Mouse (Mus musculus) thymus, adult 2 months (tissue): ENCODE data around the gene Kcnd2.

Source experiments
- CTCF ChIP-seq: fragments of 200-500 bp; IDR thresholded peaks from 2 replicates; pipeline ENCODE4 v1.5.1; 2012; ENCODE audit warnings: mild to moderate bottlenecking, control low read depth, low read length, moderate library complexity, borderline replicate concordance; ENCODE audit not compliant: control insufficient read depth, poor library complexity, insufficient read depth; ENCODE audit errors: extremely low read depth
- POLR2A ChIP-seq: fragments of 200-500 bp; IDR thresholded peaks from 2 replicates; pipeline ENCODE4 v1.6.1; 2012; ENCODE audit warnings: mild to moderate bottlenecking, low read length, control low read depth, moderate library complexity; ENCODE audit not compliant: control insufficient read depth, poor library complexity, insufficient read depth; ENCODE audit errors: extremely low read depth

DNA sequence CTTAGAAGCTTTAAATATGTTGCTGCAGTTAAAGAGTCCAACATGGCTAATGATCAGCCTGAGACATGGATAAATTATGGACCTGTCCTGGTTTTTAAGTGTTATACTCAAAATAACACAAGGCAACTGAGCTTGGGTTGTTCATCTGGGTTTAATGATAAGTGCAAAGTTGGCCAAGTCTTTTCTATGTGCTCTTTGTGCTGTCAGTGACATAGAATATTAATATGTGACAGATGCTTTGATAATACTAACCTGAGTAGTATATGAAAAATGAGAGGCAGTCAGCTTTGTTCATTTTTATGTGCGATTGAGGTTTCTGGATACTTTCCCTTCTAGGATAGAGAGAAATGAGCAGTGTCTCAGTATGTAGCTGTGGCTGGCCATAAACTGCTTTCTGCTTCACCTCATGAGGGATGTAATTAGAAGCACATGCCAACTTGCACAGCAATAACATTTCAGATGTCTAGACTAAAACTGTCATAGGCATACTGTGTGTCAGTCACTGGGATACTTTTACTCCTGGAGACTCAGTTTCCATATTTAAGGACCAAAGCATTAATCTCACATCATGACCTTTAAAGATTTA is 312.3 kb downstream of the Kcnd2 start:
- TF ChIP-seq CTCF = no peak
- no peak for TF ChIP-seq POLR2A
